Mouse (Mus musculus) adrenal gland, postnatal 10 days (tissue): ENCODE data around the gene Scn2b. TPM values are rescaled to one million over a fixed set of nuclear protein-coding genes. Genes with fewer than 3 reads are reported as not detected.
A peak's percentile ranks its signal among the peaks of the same experiment; 100 is the strongest.

Source experiments
- DNase-seq: peaks from one replicate; pipeline ENCODE4 v3.0.0; 2021; ENCODE audit warnings: mixed read lengths
- long read RNA-seq, 2 experiments: library from polyadenylated mRNA; stranded (forward); transcript quantifications; one replicate each; pipeline ENCODE4 v2.0.0; 2021
- total RNA-seq, 2 experiments: library from RNA; stranded (reverse); gene quantifications; 2 replicates each; pipeline ENCODE4 v1.2.3; 2021

Scn2b gene
- 1 to 10 TPM; 6.7 to 7.5 TPM for total RNA-seq
- long read RNA-seq, experiment 1, partial matches to known transcripts, result 0 of 2 reads
- long read RNA-seq, experiment 1, other reads (novel, unspliced or antisense), result 2 of 2 reads
- long read RNA-seq, experiment 2, result 0 reads

GRCm38 (mm10) chr9:45117741-45118431 is at the start of gene Scn2b:
Gene Scn2b, plus strand, starts transcription at chr9:45117782.
- peak; percentile 18 for DNase-seq

- DNase-seq, result no peak
These were observed 45.8 kb upstream of the Scn2b start for GRCm38 (mm10) chr9:45071800-45072199.

GRCm38 (mm10) chr9:45077859-45078258 is 39.7 kb upstream of the Scn2b start:
- DNase-seq, result no peak

GRCm38 (mm10) chr9:45079011-45079410 is 38.6 kb upstream of the Scn2b start, which contains the start of gene Jaml:
Gene Jaml, plus strand, starts transcription at chr9:45079183.
- DNase-seq, result no peak

GRCm38 (mm10) chr9:45083132-45083531 is 34.5 kb upstream of the Scn2b start:
- DNase-seq, result no peak

- DNase-seq, result no peak
These were observed 33.0 kb upstream of the Scn2b start for GRCm38 (mm10) chr9:45084556-45084955.

- no peak for DNase-seq
These were observed 31.6 kb upstream of the Scn2b start for GRCm38 (mm10) chr9:45085741-45086690.

GRCm38 (mm10) chr9:45088040-45088439 is 29.5 kb upstream of the Scn2b start:
- no peak for DNase-seq

- DNase-seq, result no peak
These were observed 26.8 kb upstream of the Scn2b start for GRCm38 (mm10) chr9:45090811-45091210.

- peak; percentile 14 for DNase-seq
These were observed 24.9 kb upstream of the Scn2b start for GRCm38 (mm10) chr9:45092641-45093040.

GRCm38 (mm10) chr9:45095149-45095937 is 22.2 kb upstream of the Scn2b start:
- no peak for DNase-seq

GRCm38 (mm10) chr9:45097877-45098276 is 19.7 kb upstream of the Scn2b start:
- DNase-seq, result no peak

- no peak for DNase-seq
These were observed 19.2 kb upstream of the Scn2b start for GRCm38 (mm10) chr9:45098426-45098825.

- DNase-seq, result peak; percentile 49
These were observed 15.1 kb upstream of the Scn2b start for GRCm38 (mm10) chr9:45102528-45102927.

GRCm38 (mm10) chr9:45103211-45103979 is 14.2 kb upstream of the Scn2b start:
- DNase-seq, result no peak

- DNase-seq, result no peak
These were observed 11.8 kb upstream of the Scn2b start for GRCm38 (mm10) chr9:45105596-45106374.

GRCm38 (mm10) chr9:45115706-45116105 is 1.9 kb upstream of the Scn2b start:
- DNase-seq, result peak; percentile 64

GRCm38 (mm10) chr9:45116819-45117218 is 763 bp upstream of the Scn2b start:
- DNase-seq, result no peak

GRCm38 (mm10) chr9:45118552-45118951 is 970 bp downstream of the Scn2b start:
- DNase-seq, result no peak

GRCm38 (mm10) chr9:45119316-45119953 is 1.9 kb downstream of the Scn2b start:
- DNase-seq, result no peak
